Mouse (Mus musculus) gastrocnemius, adult 18-20 months (tissue): ENCODE data around the gene Cby1. TPM values are rescaled to one million over a fixed set of nuclear protein-coding genes. Genes with fewer than 3 reads are reported as not detected.

Experiments used
- DNase-seq: peaks from one replicate; pipeline ENCODE4 v3.0.0; 2021; ENCODE audit warnings: low spot score
- total RNA-seq, 2 experiments: library from RNA; stranded (reverse); gene quantifications; 2 replicates each; pipeline ENCODE4 v1.2.3; 2021

Gene Cby1
- total RNA-seq, 2 experiments from 2014 or later, result 13.4 to 15.2 TPM

DNA sequence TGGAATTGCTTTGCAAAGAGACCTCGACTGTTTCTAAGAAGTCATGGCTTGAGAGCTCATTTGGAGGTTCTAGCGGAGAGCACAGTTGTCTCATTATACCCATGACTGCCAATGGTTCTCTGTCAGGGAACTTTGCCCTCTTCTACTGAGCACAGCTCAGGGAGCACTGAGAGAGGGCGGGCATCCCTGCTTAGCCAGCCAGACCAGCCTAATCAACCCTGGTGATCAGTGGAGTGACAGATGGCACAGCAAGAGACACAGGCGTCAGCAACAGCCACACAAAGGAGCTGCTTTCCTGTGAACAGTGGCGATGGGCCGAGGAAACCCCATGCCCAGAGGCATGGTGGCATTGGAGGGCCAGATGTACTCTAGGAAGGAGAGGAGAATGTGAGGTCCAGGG lies 38.0 kb downstream of the Cby1 start:
- DNase-seq, result no peak

DNA sequence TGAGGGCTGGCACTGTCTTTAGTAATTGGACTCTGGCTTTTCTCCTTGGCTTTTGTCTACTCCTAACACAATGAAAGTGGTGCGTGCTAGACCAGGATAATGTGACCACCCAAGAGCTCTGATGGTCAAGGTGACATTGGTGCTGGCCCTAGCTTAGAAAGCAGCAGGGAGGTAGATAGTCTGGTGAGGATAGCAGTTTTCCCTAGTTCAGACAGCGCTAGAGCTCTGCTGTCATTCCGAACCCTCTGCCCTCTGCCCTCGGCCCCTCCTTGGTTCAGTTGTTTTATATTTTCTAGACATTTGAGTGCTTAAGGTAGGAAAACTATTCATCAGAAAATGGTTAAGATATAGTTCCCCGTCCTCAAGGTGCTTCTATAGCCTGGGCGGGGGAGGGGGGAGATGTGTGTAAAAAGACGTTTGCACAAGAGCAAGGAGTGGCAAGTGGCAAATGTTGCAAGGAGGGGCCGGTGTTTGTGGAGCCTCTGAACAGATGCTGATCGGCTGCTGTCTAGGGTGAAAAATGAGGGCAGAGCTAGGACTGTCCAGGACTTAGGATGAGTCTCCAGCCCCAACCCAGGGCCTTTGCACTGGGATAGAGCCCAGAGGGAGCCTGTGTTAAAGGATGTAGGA lies 38.7 kb downstream of the Cby1 start:
- no peak for DNase-seq

DNA sequence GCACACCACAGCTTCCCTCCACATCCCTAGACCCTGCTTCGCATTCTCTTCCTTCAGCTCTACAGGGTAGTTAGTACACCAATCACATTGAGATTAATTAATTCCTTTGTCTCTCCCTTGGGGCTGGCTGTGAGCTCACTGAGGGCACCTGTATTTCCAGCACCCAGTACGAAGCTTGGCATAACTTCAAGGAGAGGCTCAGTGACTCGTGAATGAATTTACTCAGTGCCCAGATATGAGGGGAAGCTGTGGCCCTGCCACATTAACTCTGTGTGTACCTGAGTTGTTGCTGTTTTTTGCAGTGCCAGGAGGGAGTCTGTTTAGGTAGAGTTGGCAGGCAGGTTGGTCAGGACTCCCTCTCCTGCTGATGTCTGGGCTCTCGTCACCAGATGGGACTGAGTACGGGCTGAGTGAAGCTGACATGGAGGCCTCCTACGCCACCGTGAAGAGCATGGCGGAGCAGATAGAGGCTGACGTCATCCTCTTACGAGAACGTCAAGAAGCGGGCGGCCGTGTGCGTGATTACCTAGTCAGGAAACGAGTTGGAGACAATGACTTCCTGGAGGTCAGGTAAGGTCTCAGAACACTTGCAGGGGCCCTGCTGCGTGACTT lies 47.7 kb downstream of the Cby1 start:
- DNase-seq, result no peak

DNA sequence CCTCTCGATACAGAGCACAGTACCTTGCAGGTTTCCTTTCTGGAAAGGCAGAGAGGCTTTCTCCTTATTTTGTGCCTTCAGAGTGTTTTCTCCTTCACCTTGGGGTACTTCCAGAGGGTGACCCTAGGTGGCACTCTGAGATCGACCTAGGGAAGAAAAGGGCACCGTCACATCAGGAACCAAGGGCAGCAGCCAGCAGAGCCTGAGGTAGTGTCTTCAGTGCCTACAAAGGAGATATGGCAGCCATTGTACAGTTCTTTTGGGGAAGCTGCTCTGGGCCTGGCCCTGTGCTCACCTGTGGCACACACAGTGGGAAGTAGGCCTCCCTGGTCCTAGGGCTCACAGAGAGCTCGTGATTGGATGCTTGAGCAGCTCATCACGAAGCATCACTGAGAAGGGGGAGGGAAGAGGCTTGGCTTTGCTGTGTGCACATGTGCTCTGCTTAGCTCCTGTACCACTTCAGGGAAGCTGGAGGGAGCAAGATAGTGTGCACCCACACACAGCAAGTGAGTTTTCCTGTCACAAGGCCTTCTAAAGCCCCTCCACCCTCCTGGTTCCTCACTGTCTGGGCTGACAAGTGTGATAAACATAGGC lies 49.3 kb downstream of the Cby1 start:
- no peak for DNase-seq

DNA sequence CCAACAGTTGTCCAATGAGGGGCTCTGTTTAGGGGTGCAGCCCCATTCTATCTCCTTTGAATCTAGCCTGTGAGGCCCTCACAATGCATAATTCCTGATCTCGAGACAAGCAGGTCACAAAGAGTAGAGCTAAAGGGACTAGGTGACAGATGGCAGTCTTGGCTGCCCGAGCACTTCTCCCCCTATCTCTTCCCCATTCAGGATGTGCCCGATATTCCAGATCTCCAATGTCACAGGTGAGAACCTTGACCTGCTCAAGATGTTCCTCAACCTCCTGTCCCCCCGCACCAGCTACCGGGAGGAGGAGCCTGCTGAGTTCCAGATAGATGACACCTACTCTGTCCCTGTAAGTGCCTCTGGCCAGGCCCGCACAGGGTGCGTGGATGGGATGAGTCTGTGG lies 56.6 kb downstream of the Cby1 start:
- no peak for DNase-seq

DNA sequence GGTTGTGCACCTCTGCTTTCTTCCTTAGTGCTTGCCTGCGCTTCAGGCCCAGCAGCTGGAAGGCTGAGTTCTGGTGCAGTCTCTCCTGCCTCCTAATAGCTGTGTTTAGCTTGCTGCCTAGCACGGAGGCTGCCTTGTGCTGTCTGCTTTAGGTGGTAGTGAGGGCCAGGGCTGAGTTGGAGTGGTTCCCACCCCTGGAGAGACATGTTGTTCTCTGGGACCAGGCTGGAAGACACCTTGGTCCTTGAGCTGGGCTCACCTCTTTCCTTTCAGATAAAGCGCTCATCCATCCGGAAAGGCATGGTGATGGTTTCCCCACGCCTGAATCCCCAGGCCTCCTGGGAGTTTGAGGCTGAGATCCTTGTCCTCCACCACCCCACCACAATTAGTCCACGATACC lies 57.7 kb downstream of the Cby1 start:
- no peak for DNase-seq

Other genes starting within 250 kb of the Cby1 start
- 10 to 100 TPM; 45.4 to 48.0 TPM for gene Csnk1e, start 203.6 kb upstream of the Cby1 start, total RNA-seq
- gene Kcnj4, start 154.0 kb upstream of the Cby1 start, total RNA-seq, result not detected
- 1 to 10 TPM; 1.3 to 2.0 TPM for gene Kdelr3, start 142.8 kb upstream of the Cby1 start, total RNA-seq
- gene Ddx17, start 112.5 kb upstream of the Cby1 start, total RNA-seq, result 10 to 100 TPM; 52.5 to 75.6 TPM
- not detected for gene Dmc1, start 54.1 kb upstream of the Cby1 start, total RNA-seq
- gene Fam227a, start 243 bp upstream of the Cby1 start, total RNA-seq, result under 1 TPM; 0.46 to 0.69 TPM
- 10 to 100 TPM; 57.0 to 60.2 TPM for gene Tomm22, start 11.7 kb downstream of the Cby1 start, total RNA-seq
- gene Josd1, start 28.7 kb downstream of the Cby1 start, total RNA-seq, result 10 to 100 TPM; 13.9 to 17.6 TPM
- gene Gtpbp1, start 31.6 kb downstream of the Cby1 start, total RNA-seq, result 10 to 100 TPM; 25.2 to 28.1 TPM
- gene Sun2, start 83.3 kb downstream of the Cby1 start, total RNA-seq, result 10 to 100 TPM; 79.0 to 81.8 TPM
- gene Dnal4, start 118.7 kb downstream of the Cby1 start, total RNA-seq, result 1 to 10 TPM; 5.7 to 6.5 TPM
- under 1 TPM; 0.50 to 0.76 TPM for gene Nptxr, start 145.6 kb downstream of the Cby1 start, total RNA-seq
- gene Npcd, start 175.0 kb downstream of the Cby1 start, total RNA-seq, result under 1 TPM in 1 of 2 experiments, not detected in 1; 0.55 TPM
- gene Cbx6, start 175.5 kb downstream of the Cby1 start, total RNA-seq, result 1 to 10 TPM; 7.0 to 7.8 TPM
- 1 to 10 TPM; 1.6 to 2.3 TPM for gene Apobec3, start 232.5 kb downstream of the Cby1 start, total RNA-seq